8 mouse cellular contexts compared by ENCODE assay signal in the genomic region with DNA sequence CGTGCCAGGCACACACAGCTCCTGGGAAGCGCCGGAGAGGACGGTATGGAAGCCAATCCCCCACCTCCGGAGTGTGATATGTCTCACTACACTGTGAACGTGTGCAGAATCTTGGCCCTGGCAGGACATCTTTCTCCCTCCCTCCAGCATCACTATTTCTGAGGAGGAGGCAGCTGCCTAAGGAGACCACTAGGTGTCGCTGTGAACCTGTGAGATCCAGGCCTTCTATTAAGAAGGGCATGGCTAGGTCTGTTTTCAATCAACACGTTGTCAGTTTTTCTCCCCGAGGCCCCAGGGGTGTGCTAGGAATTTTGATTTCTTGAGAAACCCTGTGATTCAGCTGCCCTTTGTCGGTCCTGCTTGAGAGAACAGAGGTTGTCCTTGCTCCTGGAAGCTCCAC.
DNase-seq lines count a peak whose midpoint lies in the region; ATAC-seq and TF ChIP-seq lines count a peak whose summit lies in the region.

No protein-coding gene starts in this region.

- no peaks in the 10 kb centered on the region for H3K9me3 ChIP-seq in forebrain, embryonic 15.5 days
- H3K9me3 ChIP-seq in lung, embryonic 14.5 days (ENCODE audit: low read depth, low read length): no peaks in the 10 kb centered on the region

- no peak overlapping the region for H3K4me2 ChIP-seq in forebrain, embryonic 15.5 days (replicated peaks)
- 0 out of 2 replicates have a peak overlapping the region, but pooled peaks have one; percentile 21 for H3K4me2 ChIP-seq in lung, embryonic 14.5 days

- H3K27ac ChIP-seq in forebrain, embryonic 15.5 days (replicated peaks): no peak overlapping the region
- no peak overlapping the region for H3K27ac ChIP-seq in lung, embryonic 14.5 days (ENCODE audit: low read depth)
- H3K27ac ChIP-seq in olfactory bulb, adult 2 months (ENCODE audit: insufficient read depth, low read depth, low read length): no peak overlapping the region

- H3K9ac ChIP-seq in forebrain, embryonic 15.5 days (replicated peaks): no peak overlapping the region
- H3K9ac ChIP-seq in lung, embryonic 14.5 days: no peak overlapping the region

- H3K4me3 ChIP-seq in forebrain, embryonic 15.5 days: no peak overlapping the region
- no peak overlapping the region for H3K4me3 ChIP-seq in lung, embryonic 14.5 days (ENCODE audit: low read depth, low read length)
- no peak overlapping the region for H3K4me3 ChIP-seq in olfactory bulb, adult 2 months (ENCODE audit: insufficient read depth, low read depth, low read length)

- TF ChIP-seq POLR2A in olfactory bulb, adult 2 months (IDR thresholded peaks at IDR 0.05; ENCODE audit: insufficient read depth, low read depth, low read length): no peak

- ATAC-seq in forebrain, embryonic 15.5 days (replicated peaks): peak; percentile 76
- ATAC-seq in lung, embryonic 14.5 days (ENCODE audit: insufficient read depth): peak; percentile 45

- peaks cover 39% of the 10 kb centered on the region for H3K4me1 ChIP-seq in forebrain, embryonic 15.5 days
- H3K4me1 ChIP-seq in lung, embryonic 14.5 days (ENCODE audit: insufficient read depth): no peaks in the 10 kb centered on the region
- peaks cover 5% of the 10 kb centered on the region for H3K4me1 ChIP-seq in olfactory bulb, adult 2 months (ENCODE audit: control insufficient read depth, insufficient read depth, low read length)

- peak; percentile 91 for DNase-seq in MN1 (ENCODE audit: low spot score)
- DNase-seq in cerebellum, adult 11-12 months: peak; percentile 60
- DNase-seq in heart, postnatal 25 days (ENCODE audit: low spot score): peak; percentile 57
- peak; percentile 59 for DNase-seq in large intestine, adult 2 months (ENCODE audit: low read depth, low spot score)
- DNase-seq in lung, embryonic 14.5 days: peak; percentile 93
- DNase-seq in thymus, postnatal 10 days (ENCODE audit: low spot score in 2 of 2): peak; percentile 39 to 82

- no peaks in the 10 kb centered on the region for H3K36me3 ChIP-seq in forebrain, embryonic 15.5 days
- H3K36me3 ChIP-seq in lung, embryonic 14.5 days (ENCODE audit: insufficient read depth): no peaks in the 10 kb centered on the region

- peaks cover 10% of the 10 kb centered on the region; the same call in 1 of the 2 replicates for H3K27me3 ChIP-seq in forebrain, embryonic 15.5 days
- H3K27me3 ChIP-seq in lung, embryonic 14.5 days (ENCODE audit: insufficient read depth, low read length): no peaks in the 10 kb centered on the region

- TF ChIP-seq CTCF in lung, embryonic 14.5 days (IDR thresholded peaks at IDR 0.05; ENCODE audit: low read depth): peak; percentile 95
- TF ChIP-seq CTCF in olfactory bulb, adult 2 months (IDR thresholded peaks at IDR 0.05; ENCODE audit: insufficient read depth, low read depth, low read length): peak; percentile 58

- WGBS in forebrain, embryonic 15.5 days: under 1% methylated on average over 10 of the region's 10 CpGs
- WGBS in large intestine, adult 2 months: 2% methylated on average over 10 of the region's 10 CpGs
- WGBS in lung, embryonic 14.5 days: 2% methylated on average over 10 of the region's 10 CpGs
- WGBS in olfactory bulb, adult 2 months: 4% methylated on average over 10 of the region's 10 CpGs

- intact Hi-C loops in heart, postnatal 25 days (cut with DNase I): loop anchor here (1.0 to 5.0 kb wide), 5 partner anchors 82 to 400 kb away; partner anchors contain the start of gene Twistnb
